Mouse (Mus musculus) testis, adult 2 months (tissue): Measurements from ENCODE around the gene Swi5. TPM values are rescaled to one million over a fixed set of nuclear protein-coding genes. Genes with fewer than 3 reads are reported as not detected.

Source experiments
- H3K27ac ChIP-seq: fragments of 200-500 bp; 2 replicates; pipeline ENCODE4 v1.5.1; 2012; ENCODE audit warnings: low read depth, low read length; ENCODE audit not compliant: control insufficient read depth, insufficient read depth
- H3K27me3 ChIP-seq: fragments of 200-500 bp; 2 replicates; pipeline ENCODE4 v1.6.1; 2012; ENCODE audit warnings: mild to moderate bottlenecking, low read length, moderate library complexity; ENCODE audit not compliant: control insufficient read depth, insufficient read depth
- H3K36me3 ChIP-seq: fragments of 200-500 bp; 2 replicates; pipeline ENCODE4 v1.6.1; 2012; ENCODE audit warnings: mild to moderate bottlenecking, low read length; ENCODE audit not compliant: control insufficient read depth, insufficient read depth
- H3K4me1 ChIP-seq: fragments of 200-500 bp; 2 replicates; pipeline ENCODE4 v1.6.1; 2012; ENCODE audit warnings: low read length; ENCODE audit not compliant: control insufficient read depth, insufficient read depth
- H3K4me3 ChIP-seq: fragments of 200-500 bp; 2 replicates; pipeline ENCODE4 v1.5.1; 2012; ENCODE audit warnings: low read depth, mild to moderate bottlenecking, low read length, moderate library complexity, mixed read lengths; ENCODE audit not compliant: control insufficient read depth
- CTCF ChIP-seq: fragments of 200-500 bp; IDR thresholded peaks from 2 replicates; pipeline ENCODE4 v1.5.1; 2012; ENCODE audit warnings: low read depth, mild to moderate bottlenecking, inconsistent platforms, low read length, moderate library complexity; ENCODE audit not compliant: control insufficient read depth, insufficient read depth, insufficient replicate concordance
- POLR2A ChIP-seq: fragments of 200-500 bp; IDR thresholded peaks from 2 replicates; pipeline ENCODE4 v1.6.1; 2012; ENCODE audit warnings: low read depth, mild to moderate bottlenecking, inconsistent platforms, low read length, moderate library complexity; ENCODE audit not compliant: control insufficient read depth
- polyA plus RNA-seq: library from polyadenylated mRNA; depleted of rRNA; stranded (reverse); fragments of >200 nt; gene quantifications from 2 replicates; pipeline ENCODE4 v1.2.3, GENCODE M21; 2012; rRNA removed

Gene Swi5
- polyA plus RNA-seq, 1 experiment, result 421 TPM

GRCm38 (mm10) chr2:32235886-32236759, 51.8 kb downstream of the Swi5 start, which contains the start of gene Pomt1:
Gene Pomt1 (plus strand): TSS chr2:32236590.
- peak within 1 kb of the TSS; percentile 97 for H3K4me3 ChIP-seq

GRCm38 (mm10) chr2:32235433-32235832, 52.4 kb downstream of the Swi5 start:
- peaks cover 2% of the 10 kb centered on the region; the same call in 1 of the 2 replicates for H3K4me1 ChIP-seq
- peak overlapping the region; percentile 97 for H3K4me3 ChIP-seq
- no peaks in the 10 kb centered on the region for H3K27me3 ChIP-seq
- TF ChIP-seq CTCF (no peak), POLR2A (no peak)
- H3K36me3 ChIP-seq, result peaks cover 1% of the 10 kb centered on the region
- H3K27ac ChIP-seq, result no peak overlapping the region

More at GRCm38 (mm10) chr2:32235886-32236759, 51.8 kb downstream of the Swi5 start, which contains the start of gene Pomt1:
- TF ChIP-seq POLR2A, result peak; percentile 94
- TF ChIP-seq CTCF, result no peak
- H3K27me3 ChIP-seq, result no peaks in the 10 kb centered on the region
- H3K4me1 ChIP-seq, result peaks cover 2% of the 10 kb centered on the region; the same call in 1 of the 2 replicates
- H3K36me3 ChIP-seq, result peaks cover 1% of the 10 kb centered on the region
- H3K27ac ChIP-seq, result peak within 1 kb of the TSS; percentile 99

Other genes starting within 250 kb of the Swi5 start
- gene Fam78a, start 203.2 kb downstream of the Swi5 start, polyA plus RNA-seq, result 276 and 286 TPM in 2 replicates
- gene Plpp7, start 192.5 kb downstream of the Swi5 start, polyA plus RNA-seq, result 4.6 and 4.7 TPM in 2 replicates
- 5.5 and 5.7 TPM in 2 replicates for gene Prrc2b, start 137.0 kb downstream of the Swi5 start, polyA plus RNA-seq
- gene Pomt1, start 51.5 kb downstream of the Swi5 start, polyA plus RNA-seq, result 185 and 204 TPM in 2 replicates
- 23.5 and 24.5 TPM in 2 replicates for gene Uck1, start 27.9 kb downstream of the Swi5 start, polyA plus RNA-seq
- gene Golga2, start 691 bp downstream of the Swi5 start, polyA plus RNA-seq, result 36.0 and 36.7 TPM in 2 replicates
- 255 and 278 TPM in 2 replicates for gene Ciz1, start 64.3 kb upstream of the Swi5 start, polyA plus RNA-seq
- 36.3 and 39.4 TPM in 2 replicates for gene Dnm1, start 65.3 kb upstream of the Swi5 start, polyA plus RNA-seq
- gene 1110008P14Rik, start 93.9 kb upstream of the Swi5 start, polyA plus RNA-seq, result 92.9 and 102 TPM in 2 replicates
- 197 and 328 TPM in 2 replicates for gene Lcn2, start 100.2 kb upstream of the Swi5 start, polyA plus RNA-seq
- 7.5 and 7.6 TPM in 2 replicates for gene Ptges2, start 107.8 kb upstream of the Swi5 start, polyA plus RNA-seq
- 19.9 and 22.7 TPM in 2 replicates for gene Naif1, start 162.4 kb upstream of the Swi5 start, polyA plus RNA-seq
- gene Slc25a25, start 163.4 kb upstream of the Swi5 start, polyA plus RNA-seq, result 36.7 and 38.4 TPM in 2 replicates
- gene Fam102a, start 247.3 kb upstream of the Swi5 start, polyA plus RNA-seq, result 15.4 and 17.6 TPM in 2 replicates